Mouse (Mus musculus) limb, embryonic 14.5 days (tissue): ENCODE measurements around the gene Olfr460. TPM values are rescaled to one million over a fixed set of nuclear protein-coding genes. Genes with fewer than 3 reads are reported as not detected.
A peak's percentile ranks its signal among the peaks of the same experiment; 100 is the strongest.

Experiments used
- ATAC-seq: fragments of 200-750 bp; cut with Nextera tagmentation; 2 replicates; pipeline ENCODE4 v1.8.0; 2017; ENCODE audit warnings: low read depth, moderate number of reproducible peaks, moderate TSS enrichment; ENCODE audit not compliant: low FRiP score
- DNase-seq: peaks from one replicate; pipeline ENCODE4 v3.0.0-alpha.2; 2015; ENCODE audit warnings: low spot score
- H3K27ac ChIP-seq: fragments of 300-500 bp; sonication (generic); replicated peaks from 2 replicates; pipeline ENCODE4 v1.5.1; 2014; ENCODE audit warnings: low read depth, mild to moderate bottlenecking, low read length, moderate library complexity, mixed read lengths
- H3K27me3 ChIP-seq: fragments of 300-500 bp; sonication (generic); 2 replicates; pipeline ENCODE4 v1.6.1; 2014; ENCODE audit warnings: low read length, mixed read lengths; ENCODE audit not compliant: control insufficient read depth, insufficient read depth
- H3K36me3 ChIP-seq: fragments of 300-500 bp; sonication (generic); 2 replicates; pipeline ENCODE4 v1.6.1; 2014; ENCODE audit warnings: mild to moderate bottlenecking, low read length, moderate library complexity, mixed read lengths; ENCODE audit not compliant: control insufficient read depth, insufficient read depth
- H3K4me1 ChIP-seq: fragments of 300-500 bp; sonication (generic); 2 replicates; pipeline ENCODE4 v1.6.1; 2014; ENCODE audit warnings: antibody characterized with exemption, low read length, mixed read lengths; ENCODE audit not compliant: control insufficient read depth, insufficient read depth
- H3K4me2 ChIP-seq: fragments of 300-500 bp; sonication (generic); replicated peaks from 2 replicates; pipeline ENCODE4 v1.6.1; 2014; ENCODE audit warnings: low read depth, mild to moderate bottlenecking, low read length, moderate library complexity; ENCODE audit not compliant: severe bottlenecking
- H3K4me3 ChIP-seq: fragments of 300-500 bp; sonication (generic); replicated peaks from 2 replicates; pipeline ENCODE4 v1.5.1; 2014; ENCODE audit warnings: low read length
- H3K9ac ChIP-seq: fragments of 300-500 bp; sonication (generic); 2 replicates; pipeline ENCODE4 v1.6.1; 2014; ENCODE audit warnings: mild to moderate bottlenecking, low read depth, low read length, moderate library complexity; ENCODE audit not compliant: severe bottlenecking
- H3K9me3 ChIP-seq: fragments of 300-500 bp; sonication (generic); 2 replicates; pipeline ENCODE4 v1.6.1; 2016; ENCODE audit warnings: low read length; ENCODE audit not compliant: control insufficient read depth
- POLR2A ChIP-seq: fragments of 200-500 bp; IDR thresholded peaks from 2 replicates; pipeline ENCODE4 v1.8.0; 2012; ENCODE audit warnings: inconsistent platforms, mild to moderate bottlenecking, moderate library complexity, borderline replicate concordance; ENCODE audit not compliant: insufficient read depth, insufficient read length; ENCODE audit errors: extremely low read depth
- WGBS: fragments of 180-500 bp; shearing (Covaris S2); extraction: QIAGEN DNeasy Blood & Tissue Kit; methylation state at CpG from one replicate; pipeline ENCODE4 v1.1.7; 2014; 5-methylcytosine and 5-hydroxymethylcytosine counted together
- polyA plus RNA-seq, 2 experiments: library from polyadenylated mRNA; depleted of rRNA in 1 of 2; stranded (reverse) in 1 of 2; unstranded in 1 of 2; fragments of >200 nt; fragmentation: Nextera tagmentation in 1 of 2; extraction: Ambion mirVana in 1 of 2; gene quantifications; 2 replicates each; pipeline versions ENCODE4 v1.2.1 to v1.2.3; 2012 to 2014

Olfr460 gene
- polyA plus RNA-seq, 2 experiments, result 0.05 TPM; not detected in 1

- no peaks in the 10 kb centered on the region for H3K27me3 ChIP-seq
- H3K4me3 ChIP-seq, result no peak within 1 kb of the TSS
- no peak for TF ChIP-seq POLR2A
- H3K4me2 ChIP-seq, result no peak within 1 kb of the TSS
- 73% methylated on average over 4 of the region's 4 CpGs for WGBS
- no peaks in the 10 kb centered on the region for H3K4me1 ChIP-seq
- H3K27ac ChIP-seq, result no peak within 1 kb of the TSS
- DNase-seq (no peak), ATAC-seq (no peak)
- H3K36me3 ChIP-seq, result no peaks in the 10 kb centered on the region
- no peaks in the 10 kb centered on the region for H3K9me3 ChIP-seq
- no peak within 1 kb of the TSS for H3K9ac ChIP-seq
These were observed 44.1 kb downstream of the Olfr460 start, which contains the start of gene Tas2r138 for GRCm38 (mm10) chr6:40613260-40613852. Gene Tas2r138 (minus strand): TSS chr6:40613310.

GRCm38 (mm10) chr6:40617965-40618364 is 48.7 kb downstream of the Olfr460 start:
- Histone ChIP-seq H3K9ac (no peak overlapping the region), H3K4me2 (no peak overlapping the region), H3K4me1 (no peaks in the 10 kb centered on the region), H3K36me3 (no peaks in the 10 kb centered on the region), H3K9me3 (no peaks in the 10 kb centered on the region), H3K27ac (no peak overlapping the region), H3K4me3 (no peak overlapping the region), H3K27me3 (no peaks in the 10 kb centered on the region)
- ATAC-seq, result no peak
- 15% methylated on average over 2 of the region's 2 CpGs for WGBS
- peak; percentile 80 for DNase-seq
- TF ChIP-seq POLR2A, result no peak

Other genes starting within 250 kb of the Olfr460 start
- gene Agk, start 244.3 kb upstream of the Olfr460 start, polyA plus RNA-seq (2012; rRNA removed), result 29.2 and 32.1 TPM in 2 replicates
- gene Agk, start 244.3 kb upstream of the Olfr460 start, polyA plus RNA-seq (2014; fragmentation: Nextera tagmentation; extraction: Ambion mirVana), result 43.5 and 54.4 TPM in 2 replicates
- 5.5 and 5.8 TPM in 2 replicates for gene E330009J07Rik, start 133.4 kb upstream of the Olfr460 start, polyA plus RNA-seq (2012; rRNA removed)
- gene E330009J07Rik, start 133.4 kb upstream of the Olfr460 start, polyA plus RNA-seq (2014; fragmentation: Nextera tagmentation; extraction: Ambion mirVana), result 7.2 and 10.3 TPM in 2 replicates
- gene Wee2, start 130.4 kb upstream of the Olfr460 start, polyA plus RNA-seq (2012; rRNA removed), result not detected in 2 replicates
- not detected in 2 replicates for gene Wee2, start 130.4 kb upstream of the Olfr460 start, polyA plus RNA-seq (2014; fragmentation: Nextera tagmentation; extraction: Ambion mirVana)
- gene Ssbp1, start 98.1 kb upstream of the Olfr460 start, polyA plus RNA-seq (2012; rRNA removed), result 67.1 and 104 TPM in 2 replicates
- gene Ssbp1, start 98.1 kb upstream of the Olfr460 start, polyA plus RNA-seq (2014; fragmentation: Nextera tagmentation; extraction: Ambion mirVana), result 129 and 136 TPM in 2 replicates
- not detected in 2 replicates for gene Tas2r137, start 78.3 kb upstream of the Olfr460 start, polyA plus RNA-seq (2012; rRNA removed)
- not detected in 2 replicates for gene Tas2r137, start 78.3 kb upstream of the Olfr460 start, polyA plus RNA-seq (2014; fragmentation: Nextera tagmentation; extraction: Ambion mirVana)
- gene Tas2r108, start 76.0 kb upstream of the Olfr460 start, polyA plus RNA-seq (2012; rRNA removed), result 0.06 and 0.09 TPM in 2 replicates
- gene Tas2r108, start 76.0 kb upstream of the Olfr460 start, polyA plus RNA-seq (2014; fragmentation: Nextera tagmentation; extraction: Ambion mirVana), result 0.18 TPM in 1 of 2 replicates, not detected in the other
- gene Prss37, start 50.0 kb upstream of the Olfr460 start, polyA plus RNA-seq (2012; rRNA removed), result not detected in 2 replicates
- not detected in 2 replicates for gene Prss37, start 50.0 kb upstream of the Olfr460 start, polyA plus RNA-seq (2014; fragmentation: Nextera tagmentation; extraction: Ambion mirVana)
- not detected in 2 replicates for gene Olfr461, start 14.4 kb upstream of the Olfr460 start, polyA plus RNA-seq (2012; rRNA removed)
- gene Olfr461, start 14.4 kb upstream of the Olfr460 start, polyA plus RNA-seq (2014; fragmentation: Nextera tagmentation; extraction: Ambion mirVana), result 0.10 TPM in 1 of 2 replicates, not detected in the other
- gene Clec5a, start 16.3 kb downstream of the Olfr460 start, polyA plus RNA-seq (2012; rRNA removed), result 0.76 and 0.97 TPM in 2 replicates
- gene Clec5a, start 16.3 kb downstream of the Olfr460 start, polyA plus RNA-seq (2014; fragmentation: Nextera tagmentation; extraction: Ambion mirVana), result 1.2 and 2.0 TPM in 2 replicates
- gene Tas2r138, start 43.8 kb downstream of the Olfr460 start, polyA plus RNA-seq (2012; rRNA removed), result not detected in 2 replicates
- gene Tas2r138, start 43.8 kb downstream of the Olfr460 start, polyA plus RNA-seq (2014; fragmentation: Nextera tagmentation; extraction: Ambion mirVana), result not detected in 2 replicates
- gene Mgam, start 59.3 kb downstream of the Olfr460 start, polyA plus RNA-seq (2012; rRNA removed), result 0.13 TPM in 2 replicates
- gene Mgam, start 59.3 kb downstream of the Olfr460 start, polyA plus RNA-seq (2014; fragmentation: Nextera tagmentation; extraction: Ambion mirVana), result 0.23 and 0.57 TPM in 2 replicates